Mouse (Mus musculus) forebrain, embryonic 14.5 days (tissue): ENCODE measurements around the gene Impg1. TPM values are rescaled to one million over a fixed set of nuclear protein-coding genes. Genes with fewer than 3 reads are reported as not detected.

Experiments
- ATAC-seq: fragments of 200-750 bp; cut with Nextera tagmentation; 2 replicates; pipeline ENCODE4 v1.8.0; 2017; ENCODE audit warnings: mild to moderate bottlenecking, moderate library complexity
- DNase-seq: peaks from one replicate; pipeline ENCODE4 v3.0.0-alpha.2; 2015; ENCODE audit warnings: low spot score
- H3K27ac ChIP-seq: fragments of 300-500 bp; sonication (generic); 2 replicates; pipeline ENCODE4 v1.5.1; 2014; ENCODE audit warnings: low read depth, mild to moderate bottlenecking, control low read depth, low read length, moderate library complexity
- H3K27me3 ChIP-seq: fragments of 300-500 bp; sonication (generic); replicated peaks from 2 replicates; pipeline ENCODE4 v1.6.1; 2014; ENCODE audit warnings: low read length, control low read depth, mixed read lengths; ENCODE audit not compliant: control insufficient read depth, insufficient read depth
- H3K36me3 ChIP-seq: fragments of 300-500 bp; sonication (generic); 2 replicates; pipeline ENCODE4 v1.6.1; 2014; ENCODE audit warnings: low read length, control low read depth; ENCODE audit not compliant: control insufficient read depth, insufficient read depth
- H3K4me1 ChIP-seq: fragments of 300-500 bp; sonication (generic); 2 replicates; pipeline ENCODE4 v1.6.1; 2014; ENCODE audit warnings: antibody characterized with exemption, low read length, control low read depth; ENCODE audit not compliant: control insufficient read depth, insufficient read depth
- H3K4me2 ChIP-seq: fragments of 300-500 bp; sonication (generic); 2 replicates; pipeline ENCODE4 v1.6.1; 2014; ENCODE audit warnings: mild to moderate bottlenecking, control low read depth, low read length
- H3K4me3 ChIP-seq: fragments of 300-500 bp; sonication (generic); 2 replicates; pipeline ENCODE4 v1.5.1; 2014; ENCODE audit warnings: low read depth, low read length, control low read depth
- H3K9ac ChIP-seq: fragments of 300-500 bp; sonication (generic); 2 replicates; pipeline ENCODE4 v1.6.1; 2014; ENCODE audit warnings: mild to moderate bottlenecking, low read length, control low read depth, moderate library complexity
- H3K9me3 ChIP-seq: fragments of 300-500 bp; sonication (generic); replicated peaks from 2 replicates; pipeline ENCODE4 v1.6.1; 2016; ENCODE audit warnings: low read length, control low read depth, mixed read lengths; ENCODE audit not compliant: control insufficient read depth
- WGBS: fragments of 180-500 bp; shearing (Covaris S2); extraction: QIAGEN DNeasy Blood & Tissue Kit; methylation state at CpG from one replicate; pipeline ENCODE4 v1.1.7; 2014; 5-methylcytosine and 5-hydroxymethylcytosine counted together
- polyA plus RNA-seq: library from polyadenylated mRNA; unstranded; fragments of >200 nt; fragmentation: Nextera tagmentation; extraction: Ambion mirVana; gene quantifications from 2 replicates; pipeline ENCODE4 v1.2.1, GENCODE M21; 2014

Impg1 gene
- polyA plus RNA-seq, 1 experiment from 2014 or later, result not detected

DNA sequence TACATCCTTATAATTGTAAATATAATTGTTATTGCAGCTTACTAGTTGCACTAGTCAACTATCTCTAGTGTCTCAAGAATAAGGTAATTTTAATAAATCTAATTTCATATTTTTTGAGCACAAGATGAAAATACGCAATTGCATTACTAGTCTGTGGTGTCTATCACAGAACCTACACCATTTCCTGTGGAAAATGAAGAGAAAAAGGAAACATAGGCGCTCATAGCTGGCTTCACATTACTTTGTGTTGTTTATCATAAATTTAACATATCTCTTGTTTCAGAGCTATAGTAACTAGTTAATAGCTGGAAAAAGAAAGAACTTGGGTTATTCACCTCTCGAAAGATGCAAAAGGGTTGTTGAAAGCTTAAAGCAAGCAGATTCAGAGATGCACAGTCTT lies 182.9 kb downstream of the Impg1 start:
- 94% methylated on average over 3 of the region's 3 CpGs for WGBS
- DNase-seq (no peak), ATAC-seq (no peak)

GRCm38 (mm10) chr9:80280724-80281123 lies 184.6 kb downstream of the Impg1 start:
- H3K4me3 ChIP-seq, result no peak overlapping the region
- no peaks in the 10 kb centered on the region for H3K4me1 ChIP-seq
- no peak overlapping the region for H3K9ac ChIP-seq
- no peaks in the 10 kb centered on the region for H3K36me3 ChIP-seq
- H3K27ac ChIP-seq, result no peak overlapping the region
- DNase-seq (no peak), ATAC-seq (no peak)
- 97% methylated on average over 1 of the region's 1 CpGs for WGBS
- no peaks in the 10 kb centered on the region for H3K9me3 ChIP-seq
- H3K4me2 ChIP-seq, result no peak overlapping the region
- no peaks in the 10 kb centered on the region for H3K27me3 ChIP-seq

More for the DNA sequence above, 182.9 kb downstream of the Impg1 start:
- H3K4me1 ChIP-seq, result no peaks in the 10 kb centered on the region
- no peaks in the 10 kb centered on the region for H3K27me3 ChIP-seq
- no peak overlapping the region for H3K4me2 ChIP-seq
- no peak overlapping the region for H3K9ac ChIP-seq
- no peak overlapping the region for H3K4me3 ChIP-seq
- no peak overlapping the region for H3K27ac ChIP-seq
- H3K9me3 ChIP-seq, result no peaks in the 10 kb centered on the region
- no peaks in the 10 kb centered on the region for H3K36me3 ChIP-seq

DNA sequence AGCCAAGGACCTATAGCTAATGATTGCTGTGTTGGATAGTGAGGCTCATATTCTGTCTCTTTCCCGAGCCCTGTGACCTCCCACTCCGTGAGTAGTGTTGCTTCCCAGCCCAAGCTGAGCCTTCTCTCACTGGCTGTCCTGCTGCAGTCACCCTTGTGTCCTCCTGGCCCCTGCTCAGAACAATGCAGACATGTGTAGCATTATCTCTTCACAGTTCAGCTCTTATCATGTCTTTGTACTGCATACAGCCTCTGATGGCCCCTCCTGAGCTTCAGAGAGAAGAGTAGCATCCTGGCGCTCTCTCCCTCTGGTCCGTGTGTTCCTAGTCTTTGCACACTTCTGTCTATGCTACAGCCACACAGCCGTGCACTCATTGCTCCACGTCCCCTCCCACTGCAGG lies 187.5 kb downstream of the Impg1 start:
- H3K9me3 ChIP-seq, result no peaks in the 10 kb centered on the region
- no peak overlapping the region for H3K4me3 ChIP-seq
- no peak for ATAC-seq
- H3K27ac ChIP-seq, result no peak overlapping the region
- H3K36me3 ChIP-seq, result no peaks in the 10 kb centered on the region
- H3K9ac ChIP-seq, result no peak overlapping the region
- H3K4me1 ChIP-seq, result no peaks in the 10 kb centered on the region; the same call in 1 of the 2 replicates
- no peaks in the 10 kb centered on the region for H3K27me3 ChIP-seq
- 78% methylated on average over 6 of the region's 6 CpGs for WGBS
- no peak overlapping the region for H3K4me2 ChIP-seq
- DNase-seq, result no peak

DNA sequence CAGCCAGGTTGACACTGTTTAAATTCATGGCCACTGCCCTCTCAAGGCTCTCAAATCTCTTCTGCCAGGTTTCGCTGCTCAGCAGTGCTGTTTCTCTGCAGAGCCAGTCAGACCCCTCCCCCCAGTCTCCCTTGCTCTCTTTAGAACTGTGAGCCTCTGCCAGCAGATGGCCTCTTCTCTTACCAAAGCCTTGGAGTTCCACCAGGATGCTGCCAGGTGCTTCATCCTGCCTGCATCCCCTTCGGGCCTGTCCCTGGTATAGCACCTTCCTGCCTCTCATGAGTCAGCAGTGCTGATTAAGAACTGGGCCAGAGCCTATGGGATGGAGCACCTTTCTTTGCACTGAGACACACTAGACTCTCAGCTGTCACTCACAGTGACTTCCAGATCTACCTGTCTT lies 188.1 kb downstream of the Impg1 start:
- Histone ChIP-seq H3K4me3 (no peak overlapping the region), H3K27me3 (no peaks in the 10 kb centered on the region), H3K36me3 (no peaks in the 10 kb centered on the region), H3K4me2 (no peak overlapping the region), H3K9ac (no peak overlapping the region), H3K27ac (no peak overlapping the region), H3K4me1 (no peaks in the 10 kb centered on the region; the same call in 1 of the 2 replicates), H3K9me3 (no peaks in the 10 kb centered on the region)
- WGBS, result 50% methylated on average over 2 of the region's 2 CpGs
- no peak for DNase-seq
- ATAC-seq, result no peak

- H3K4me2 ChIP-seq, result no peak overlapping the region
- H3K36me3 ChIP-seq, result no peaks in the 10 kb centered on the region
- no peak overlapping the region for H3K4me3 ChIP-seq
- no peaks in the 10 kb centered on the region for H3K9me3 ChIP-seq
- DNase-seq (no peak), ATAC-seq (no peak)
- no peak overlapping the region for H3K9ac ChIP-seq
- H3K27me3 ChIP-seq, result no peaks in the 10 kb centered on the region
- 87% methylated on average over 1 of the region's 1 CpGs for WGBS
- H3K27ac ChIP-seq, result no peak overlapping the region
- no peaks in the 10 kb centered on the region; the same call in 1 of the 2 replicates for H3K4me1 ChIP-seq
These were observed 189.5 kb downstream of the Impg1 start for GRCm38 (mm10) chr9:80275772-80276134.

DNA sequence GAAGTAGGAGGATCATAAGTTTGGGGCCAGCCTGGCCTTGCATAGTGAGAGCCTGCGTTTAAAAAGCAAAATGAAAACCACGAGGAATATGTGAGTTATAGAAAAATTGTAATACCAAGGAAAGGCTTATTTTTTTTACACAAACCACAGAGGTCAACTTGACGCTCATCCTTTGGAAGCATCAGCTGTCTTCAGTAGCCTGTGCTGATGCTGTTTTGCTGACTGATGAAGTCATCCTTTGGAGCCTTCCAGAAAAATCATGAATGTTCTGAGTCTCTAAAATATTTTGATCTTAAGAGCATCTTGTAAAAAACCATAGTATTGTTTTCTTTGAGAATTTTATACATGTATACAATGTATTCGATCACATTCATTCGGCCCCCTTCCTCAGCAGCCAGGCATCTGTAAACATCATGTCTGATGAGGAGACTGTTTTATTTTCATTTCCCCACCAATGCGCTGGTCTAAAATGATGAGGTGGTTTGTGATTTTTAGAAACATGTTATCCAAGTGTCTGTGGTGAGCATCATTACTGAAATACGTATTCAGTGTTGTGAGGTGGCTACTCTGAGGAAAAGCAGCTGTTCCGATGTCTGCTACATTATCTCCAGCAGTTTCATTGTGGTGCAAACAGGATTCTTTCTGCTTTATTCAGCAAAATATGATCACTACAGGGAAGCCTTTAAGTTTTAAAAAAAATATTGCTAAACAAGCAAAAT lies 190.1 kb downstream of the Impg1 start:
- H3K27me3 ChIP-seq, result no peaks in the 10 kb centered on the region
- H3K9ac ChIP-seq, result no peak overlapping the region
- H3K27ac ChIP-seq, result no peak overlapping the region
- H3K36me3 ChIP-seq, result no peaks in the 10 kb centered on the region
- no peak overlapping the region for H3K4me2 ChIP-seq
- DNase-seq (no peak), ATAC-seq (no peak)
- WGBS, result 93% methylated on average over 8 of the region's 8 CpGs
- H3K4me1 ChIP-seq, result no peaks in the 10 kb centered on the region; the same call in 1 of the 2 replicates
- no peak overlapping the region for H3K4me3 ChIP-seq
- no peaks in the 10 kb centered on the region for H3K9me3 ChIP-seq

DNA sequence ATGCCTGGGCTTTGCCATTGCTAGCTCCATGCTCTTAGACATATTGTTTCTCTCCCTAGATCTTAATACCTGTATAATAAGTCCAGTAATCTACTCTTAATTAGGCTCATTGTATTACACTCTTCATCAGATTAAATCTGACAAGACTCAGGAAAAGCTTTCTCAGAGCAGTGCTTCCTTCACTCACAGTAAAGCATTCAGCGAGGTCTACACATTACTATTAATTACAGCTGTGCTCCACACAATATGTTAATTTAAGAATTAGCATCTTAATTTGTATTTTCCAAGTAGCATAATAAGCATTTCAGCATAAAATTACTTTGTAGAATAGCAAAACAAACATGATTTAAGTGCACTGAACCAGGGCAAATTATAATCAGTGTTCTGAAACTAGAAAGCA lies 192.3 kb downstream of the Impg1 start:
- Histone ChIP-seq H3K4me1 (no peaks in the 10 kb centered on the region; the same call in 1 of the 2 replicates), H3K9ac (no peak overlapping the region), H3K4me2 (no peak overlapping the region), H3K4me3 (no peak overlapping the region), H3K27ac (no peak overlapping the region), H3K27me3 (no peaks in the 10 kb centered on the region), H3K36me3 (no peaks in the 10 kb centered on the region), H3K9me3 (no peaks in the 10 kb centered on the region)
- ATAC-seq (peak; percentile 88), DNase-seq (peak; percentile 52)
- 10% methylated on average over 1 of the region's 1 CpGs for WGBS

- WGBS, result 90% methylated on average over 8 of the region's 8 CpGs
- H3K27ac ChIP-seq, result no peak overlapping the region
- no peaks in the 10 kb centered on the region for H3K9me3 ChIP-seq
- ATAC-seq (no peak), DNase-seq (no peak)
- no peaks in the 10 kb centered on the region for H3K36me3 ChIP-seq
- H3K4me3 ChIP-seq, result no peak overlapping the region
- H3K4me1 ChIP-seq, result no peaks in the 10 kb centered on the region; the same call in 1 of the 2 replicates
- no peaks in the 10 kb centered on the region for H3K27me3 ChIP-seq
- no peak overlapping the region for H3K4me2 ChIP-seq
- H3K9ac ChIP-seq, result no peak overlapping the region
These were observed 195.7 kb downstream of the Impg1 start for GRCm38 (mm10) chr9:80269596-80269995.

- no peaks in the 10 kb centered on the region for H3K27me3 ChIP-seq
- no peak overlapping the region for H3K27ac ChIP-seq
- H3K9me3 ChIP-seq, result no peaks in the 10 kb centered on the region
- no peak overlapping the region for H3K4me3 ChIP-seq
- H3K9ac ChIP-seq, result no peak overlapping the region
- H3K36me3 ChIP-seq, result no peaks in the 10 kb centered on the region
- H3K4me2 ChIP-seq, result no peak overlapping the region
- ATAC-seq, result no peak
- DNase-seq, result no peak
- H3K4me1 ChIP-seq, result no peaks in the 10 kb centered on the region
- WGBS, result 95% methylated on average over 7 of the region's 7 CpGs
These were observed 198.8 kb downstream of the Impg1 start for GRCm38 (mm10) chr9:80266507-80266906.
